Mouse (Mus musculus) heart, postnatal 0 days (tissue): ENCODE data around the gene Tmem269.

Experiments used
- CTCF ChIP-seq: IDR thresholded peaks from 2 replicates; pipeline ENCODE4 v1.5.1; 2016; ENCODE audit warnings: antibody characterized with exemption, control low read depth, low read depth
- EP300 ChIP-seq: IDR thresholded peaks from 2 replicates; pipeline ENCODE4 v1.6.1; 2016; ENCODE audit warnings: antibody characterized with exemption, low read depth

- no peak for TF ChIP-seq CTCF
- no peak for TF ChIP-seq EP300
These were observed 23.0 kb downstream of the Tmem269 start, which contains the start of gene Svbp for GRCm38 (mm10) chr4:119194909-119195581.
